Mouse (Mus musculus) layer of hippocampus, adult 8-10 months (tissue): ENCODE results near the gene Vps37d. TPM values are rescaled to one million over a fixed set of nuclear protein-coding genes. Genes with fewer than 3 reads are reported as not detected.

Experiments used
- DNase-seq, 2 experiments: peaks; one replicate each; pipeline ENCODE4 v3.0.0; 2022; ENCODE audit warnings: low spot score in 2 of 2
- total RNA-seq, 4 experiments: library from RNA; stranded (reverse); gene quantifications; 2 replicates each; pipeline ENCODE4 v1.2.4; 2022

Vps37d gene
- total RNA-seq, 4 experiments from 2014 or later, result 26.0 to 29.5 (median 28.7) TPM

DNA sequence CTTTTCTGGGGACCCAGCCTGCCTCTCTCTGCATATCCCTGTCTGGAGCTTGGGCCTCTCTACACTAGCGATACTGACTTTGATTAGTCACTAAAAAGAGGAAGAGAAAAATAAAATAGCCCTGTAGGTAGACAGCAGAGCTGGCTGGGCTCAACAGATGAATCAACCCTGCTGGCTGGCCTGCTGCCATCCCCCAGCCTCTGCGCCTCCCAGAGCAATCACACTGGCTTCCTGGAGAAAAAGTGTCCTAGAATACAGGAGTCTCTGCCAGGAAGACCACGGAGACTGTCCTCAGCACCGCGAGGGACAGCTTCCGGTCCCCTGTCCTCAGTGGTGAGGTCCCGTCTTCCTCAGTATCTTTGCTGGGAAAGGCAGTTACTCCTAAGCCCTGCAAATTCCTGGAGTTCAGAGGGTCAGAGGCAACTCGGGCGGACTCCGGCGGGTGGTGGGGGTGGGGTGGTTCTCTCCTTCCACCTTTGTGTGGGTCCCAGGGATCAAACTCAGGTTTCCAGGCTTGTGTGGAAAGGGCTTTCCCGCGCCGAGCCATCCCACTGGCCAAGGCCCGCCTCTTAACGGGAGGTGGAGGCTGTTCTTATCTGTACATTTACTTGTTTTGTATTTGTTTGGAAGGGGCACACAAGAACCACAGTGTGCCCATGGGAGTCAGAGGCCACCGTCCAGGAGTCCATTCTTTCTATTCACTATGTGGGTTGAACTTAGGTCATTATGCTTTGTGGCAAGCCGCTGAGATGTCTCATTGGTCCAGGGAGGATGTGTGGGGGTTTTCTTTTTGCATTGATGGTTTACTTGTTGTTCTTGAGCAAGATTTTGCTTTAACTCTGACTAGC is 48.8 kb downstream of the Vps37d start:
- peak in 1 of 2 experiments; percentile 72 for DNase-seq

DNA sequence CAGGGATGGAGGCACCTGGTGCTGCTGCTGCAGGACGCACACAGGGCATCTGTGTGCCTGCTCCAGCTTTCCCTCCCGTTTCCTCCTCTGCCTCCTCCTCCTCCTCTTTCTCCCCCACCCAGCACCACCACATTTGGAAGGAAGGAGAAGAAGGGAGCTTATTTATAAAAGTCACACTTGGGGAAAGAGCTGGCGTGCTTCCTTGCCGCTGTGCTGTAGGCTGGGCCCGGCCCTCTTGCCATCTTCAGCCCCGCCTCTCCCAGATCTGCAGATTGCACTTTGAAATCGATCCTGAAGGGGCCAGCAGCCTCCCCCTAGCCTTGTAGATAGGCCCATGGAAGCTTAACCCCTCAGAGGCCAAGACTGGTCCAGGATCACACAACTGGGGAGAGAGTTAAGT is 52.2 kb downstream of the Vps37d start:
- DNase-seq, result no peak

DNA sequence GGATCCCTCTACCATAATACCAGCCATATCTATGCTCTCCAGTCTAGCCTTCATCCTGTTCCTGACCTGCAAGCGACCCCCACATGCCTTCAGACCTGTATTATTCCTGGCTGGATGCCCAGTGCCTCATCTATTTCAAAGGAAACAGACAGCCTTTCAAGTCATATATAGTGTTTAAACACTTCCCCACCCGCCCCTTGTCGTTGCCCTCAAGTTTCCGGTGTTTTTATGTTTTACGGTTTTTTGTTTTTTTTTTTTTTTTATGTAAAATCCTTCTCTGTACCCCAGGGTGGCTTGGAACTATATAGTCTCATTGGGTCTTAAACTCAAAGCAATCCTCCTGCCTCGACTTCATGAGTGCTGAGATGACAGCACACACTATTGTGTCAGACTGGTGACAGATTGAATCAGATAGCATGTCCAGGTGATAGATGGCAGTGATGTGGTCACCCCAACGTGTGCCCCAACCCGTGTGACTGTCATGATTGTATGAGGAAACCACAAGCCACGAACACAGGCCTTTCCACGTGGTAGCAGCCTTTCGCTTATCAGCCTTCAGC is 53.3 kb downstream of the Vps37d start:
- no peak for DNase-seq

DNA sequence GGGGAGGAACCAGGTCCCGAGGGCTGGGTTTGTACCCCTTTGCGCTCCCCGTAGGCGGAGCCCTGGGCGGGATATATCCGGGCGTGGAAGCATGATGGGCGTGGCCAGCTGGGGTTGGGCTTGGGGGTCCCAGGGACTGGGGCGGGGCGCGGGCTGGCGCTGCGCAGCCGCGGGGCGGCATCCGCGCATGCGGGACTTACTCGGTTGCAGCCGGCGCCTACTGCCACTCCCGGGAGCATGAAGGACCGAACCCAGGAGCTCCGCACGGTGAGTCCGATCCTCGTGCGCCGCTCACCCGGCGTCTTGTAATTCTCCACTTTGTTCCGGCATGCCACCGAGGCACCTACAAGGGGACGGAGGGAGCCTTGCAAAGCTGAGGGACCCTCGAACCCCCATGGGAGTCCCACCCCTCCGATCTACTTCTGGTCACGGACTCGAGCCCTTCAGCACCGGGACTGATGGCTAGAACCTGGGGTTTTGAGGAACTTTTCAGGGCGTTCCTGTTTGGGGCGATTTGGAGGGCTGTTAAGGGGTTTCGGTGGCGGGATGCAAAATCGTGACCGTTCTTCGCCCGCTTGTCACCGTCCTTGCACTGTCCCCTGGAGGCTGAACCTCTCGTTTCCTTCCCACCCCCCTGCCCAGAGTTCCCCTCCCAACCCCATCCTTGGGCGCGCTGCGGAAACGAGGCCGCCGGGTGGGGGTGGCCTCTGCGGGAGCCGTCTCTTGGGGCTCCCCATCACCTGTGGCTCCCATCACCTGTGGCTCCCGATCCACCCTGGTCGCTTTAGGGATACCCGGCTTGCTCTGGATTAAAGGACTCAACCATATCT is 54.5 kb downstream of the Vps37d start, which contains the start of gene Stx1a:
TSS of gene Stx1a (plus strand) at position 139 of the 830 bp plus-strand sequence.
- peak; percentile 77 to 82 for DNase-seq

Other genes with a start within 250 kb of the Vps37d start
- not detected for gene Tmem270, start 171.5 kb downstream of the Vps37d start, total RNA-seq
- gene Cldn13, start 162.7 kb downstream of the Vps37d start, total RNA-seq, result not detected
- 10 to 100 TPM in 2 of 4 experiments, 1 to 10 TPM in 2; 8.0 to 13.5 (median 10.8) TPM for gene Mettl27, start 145.9 kb downstream of the Vps37d start, total RNA-seq
- gene Cldn4, start 131.3 kb downstream of the Vps37d start, total RNA-seq, result not detected
- gene Cldn3, start 92.1 kb downstream of the Vps37d start, total RNA-seq, result under 1 TPM; 0.61 to 0.87 (median 0.81) TPM
- 10 to 100 TPM; 30.3 to 35.3 (median 33.6) TPM for gene Abhd11, start 69.1 kb downstream of the Vps37d start, total RNA-seq
- gene Stx1a, start 54.8 kb downstream of the Vps37d start, total RNA-seq, result 10 to 100 TPM; 84.7 to 93.8 (median 89.2) TPM
- 10 to 100 TPM; 36.5 to 43.4 (median 38.6) TPM for gene Dnajc30, start 14.1 kb downstream of the Vps37d start, total RNA-seq
- gene Bud23, start 13.3 kb downstream of the Vps37d start, total RNA-seq, result 10 to 100 TPM; 46.6 to 64.1 (median 52.9) TPM
- 10 to 100 TPM in 2 of 4 experiments, 1 to 10 TPM in 2; 4.5 to 17.6 (median 11.8) TPM for gene Mlxipl, start 11.6 kb upstream of the Vps37d start, total RNA-seq
- 10 to 100 TPM; 25.4 to 34.4 (median 28.4) TPM for gene Tbl2, start 71.4 kb upstream of the Vps37d start, total RNA-seq
- gene Bcl7b, start 90.0 kb upstream of the Vps37d start, total RNA-seq, result 10 to 100 TPM; 46.6 to 51.8 (median 49.6) TPM
- gene Baz1b, start 109.0 kb upstream of the Vps37d start, total RNA-seq, result 10 to 100 TPM; 67.3 to 95.8 (median 83.4) TPM
- gene Fzd9, start 173.0 kb upstream of the Vps37d start, total RNA-seq, result 1 to 10 TPM; 4.7 to 7.4 (median 5.7) TPM